In genomic region chr15:84700147-84700794, GRCm38 (mm10) we compare ENCODE assay signal across 8 mouse cellular contexts. TPM values are rescaled to one million over a fixed set of nuclear protein-coding genes. Genes with fewer than 3 reads are reported as not detected.
A peak's percentile ranks its signal among the peaks of the same experiment; 100 is the strongest.
DNase-seq lines count a peak whose midpoint lies in the region; ATAC-seq and TF ChIP-seq lines count a peak whose summit lies in the region.

No protein-coding gene starts in this region.

- no peaks in the 10 kb centered on the region for H3K36me3 ChIP-seq in C2C12 (ENCODE audit: control insufficient read depth, insufficient read depth)

- peak; percentile 95 for TF ChIP-seq CTCF in C2C12 (IDR thresholded peaks at IDR 0.05; ENCODE audit: control insufficient read depth, insufficient read depth, insufficient read length)
- peak; percentile 85 for TF ChIP-seq CTCF in layer of hippocampus, adult 2 months (conservative IDR thresholded peaks at IDR 0.05)

- no peak overlapping the region for H3ac ChIP-seq in C2C12 (ENCODE audit: control insufficient read depth, insufficient read length, low read depth)

- no peak overlapping the region for H3K4me3 ChIP-seq in C2C12 (ENCODE audit: insufficient read depth, poor library complexity, severe bottlenecking)
- no peak overlapping the region for H3K4me3 ChIP-seq in layer of hippocampus, adult 2 months

- H3K79me2 ChIP-seq in C2C12 (ENCODE audit: control insufficient read depth, insufficient read depth): no peaks in the 10 kb centered on the region

- no peaks in the 10 kb centered on the region for H3K27me3 ChIP-seq in C2C12 (ENCODE audit: control insufficient read depth, insufficient read depth, insufficient read length)

- ATAC-seq in frontal cortex, adult (ENCODE audit: low TSS enrichment): no peak

- peak; percentile 31 to 35 for DNase-seq in frontal cortex, postnatal 25 days (ENCODE audit: low spot score in 2 of 2)
- DNase-seq in adrenal gland, postnatal 4 days (ENCODE audit: low spot score in 2 of 2): peak; percentile 39 to 56
- peak; percentile 42 for DNase-seq in gastrocnemius, postnatal 25 days
- DNase-seq in layer of hippocampus, adult 2 months (ENCODE audit: low spot score in 2 of 2): peak in 1 of 2 experiments; percentile 48
- peak; percentile 80 for DNase-seq in mesoderm, embryonic 11.5 days (ENCODE audit: low read depth, low spot score)
- peak; percentile 62 for DNase-seq in thymus, postnatal 0 days (ENCODE audit: low spot score)

- no peaks in the 10 kb centered on the region for H3K79me3 ChIP-seq in C2C12 (ENCODE audit: low read depth)

- no peak overlapping the region for H3K27ac ChIP-seq in layer of hippocampus, adult 2 months

TF ChIP-seq in C2C12, 6 proteins besides CTCF, POLR2A, EP300 and RAD21:
- TF ChIP-seq CEBPB (IDR thresholded peaks at IDR 0.05; ENCODE audit: low read depth) (no peak), MYOG (IDR thresholded peaks at IDR 0.05; ENCODE audit: control insufficient read depth, extremely low read depth, insufficient read length) (no peak), MAX (IDR thresholded peaks at IDR 0.05) (no peak), USF1 (IDR thresholded peaks at IDR 0.05; ENCODE audit: low read depth) (no peak), FOSL1 (IDR thresholded peaks at IDR 0.05; ENCODE audit: insufficient read depth, low read length, poor library complexity, severe bottlenecking) (no peak), MYOD1 (IDR thresholded peaks at IDR 0.05; ENCODE audit: control insufficient read depth, insufficient read length, low read depth) (no peak)
TF ChIP-seq in C2C12: peak in this region for 0.

RNA-seq across cellular contexts. Expression of gene Arhgap8, which starts 19.6 kb away (rescaled TPM):
- polyA plus RNA-seq in C2C12 (2012; fragmentation: generic; extraction: Trizol): not detected
- total RNA-seq in adrenal gland, postnatal 4 days (2021): 1 to 10 TPM; 2.1 to 2.3 TPM
- under 1 TPM in 1 of 2 experiments, not detected in 1; 0.83 TPM for total RNA-seq in gastrocnemius, postnatal 25 days (2021)
- under 1 TPM in 1 of 2 experiments, not detected in 1; 0.64 TPM for total RNA-seq in layer of hippocampus, adult 2 months (2021)
- 28.7 and 30.5 TPM in 2 replicates for polyA plus RNA-seq in thymus, postnatal 0 days (2015; fragmentation: Nextera tagmentation; extraction: Ambion mirVana)

RNA-seq across cellular contexts. Expression of gene Prr5, which starts 30.9 kb away (rescaled TPM):
- 9.9 TPM for polyA plus RNA-seq in C2C12 (2012; fragmentation: generic; extraction: Trizol)
- 10 to 100 TPM; 15.3 to 17.6 TPM for total RNA-seq in adrenal gland, postnatal 4 days (2021)
- total RNA-seq in gastrocnemius, postnatal 25 days (2021): 1 to 10 TPM; 3.9 to 4.1 TPM
- total RNA-seq in layer of hippocampus, adult 2 months (2021): 10 to 100 TPM; 15.5 to 16.9 TPM
- 13.3 and 13.7 TPM in 2 replicates for polyA plus RNA-seq in thymus, postnatal 0 days (2015; fragmentation: Nextera tagmentation; extraction: Ambion mirVana)
